Mouse (Mus musculus): Measurements from ENCODE around the gene Sh3rf1. TPM values are rescaled to one million over a fixed set of nuclear protein-coding genes. Genes with fewer than 3 reads are reported as not detected.

Gene Sh3rf1
- polyA plus RNA-seq, 1 experiment from 2014 or later = 34.7 TPM

DNA sequence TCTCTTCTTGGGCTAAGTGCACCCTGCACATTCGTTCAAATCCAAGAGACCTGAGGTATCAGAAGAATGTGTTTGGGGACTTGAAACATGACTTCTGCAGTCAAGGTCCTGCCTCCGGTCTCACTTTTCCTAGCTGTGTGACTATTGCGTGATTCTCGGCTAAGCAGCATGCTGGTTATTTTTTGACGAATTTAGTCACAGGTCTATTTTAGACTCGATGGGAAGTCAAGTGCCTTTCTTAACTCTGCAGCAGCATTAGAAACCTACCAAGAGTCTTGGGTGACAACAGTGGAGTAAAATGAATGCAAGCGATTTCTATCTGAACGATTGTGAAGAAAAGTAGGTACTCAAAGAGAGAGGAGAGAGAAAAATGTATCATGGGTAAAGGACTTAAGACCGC lies 149.6 kb downstream of the Sh3rf1 start:
- H3K27me3 ChIP-seq (ENCODE audit: control insufficient read depth, insufficient read depth, low read depth, low read length) = no peaks in the 10 kb centered on the region
- H3K4me2 ChIP-seq (ENCODE audit: low read length) = no peak overlapping the region
- no peak overlapping the region for H3K27ac ChIP-seq (ENCODE audit: low read length)
- WGBS = 89% methylated on average over 9 of the region's 9 CpGs
- no peaks in the 10 kb centered on the region for H3K36me3 ChIP-seq (ENCODE audit: control insufficient read depth, insufficient read depth, low read length)
- peaks cover 6% of the 10 kb centered on the region; the same call in 1 of the 2 replicates for H3K4me1 ChIP-seq (ENCODE audit: control insufficient read depth, insufficient read depth, low read length)
- no peak for ATAC-seq
- no peaks in the 10 kb centered on the region for H3K9me3 ChIP-seq (replicated peaks; ENCODE audit: control insufficient read depth, low read length, poor library complexity, severe bottlenecking)
- no peak overlapping the region for H3K4me3 ChIP-seq (ENCODE audit: low read depth, low read length)
- no peak overlapping the region for H3K9ac ChIP-seq (ENCODE audit: low read depth, low read length)

DNA sequence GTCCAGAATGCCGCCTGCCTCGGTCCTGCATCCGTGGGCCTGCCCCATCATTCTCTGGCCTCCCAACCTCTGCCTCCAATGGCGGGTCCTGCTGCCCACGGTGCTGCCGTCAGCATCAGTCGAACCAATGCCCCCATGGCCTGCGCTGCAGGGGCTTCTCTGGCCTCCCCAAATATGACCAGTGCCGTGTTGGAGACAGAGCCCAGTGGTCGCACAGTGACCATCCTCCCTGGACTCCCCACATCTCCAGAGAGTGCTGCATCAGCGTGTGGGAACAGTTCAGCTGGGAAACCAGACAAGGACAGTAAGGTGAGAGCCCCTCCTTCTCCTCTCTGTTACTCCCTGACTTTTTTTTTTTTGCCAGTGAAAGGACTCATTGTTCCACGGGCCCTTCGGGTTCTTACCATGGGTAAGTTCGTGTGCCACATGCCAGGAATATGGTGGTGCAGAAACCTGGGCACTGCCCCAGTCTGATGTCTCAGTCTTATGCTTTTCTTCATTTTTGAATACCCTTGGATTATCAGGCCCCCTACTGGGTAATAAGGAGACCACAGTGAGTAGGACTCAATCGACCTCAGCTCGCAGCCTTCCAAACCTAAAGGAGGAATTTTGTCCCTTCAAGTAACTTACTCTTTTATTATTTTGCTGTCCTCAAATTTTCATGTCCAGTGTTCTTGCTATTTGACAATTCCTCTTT lies 150.5 kb downstream of the Sh3rf1 start:
- no peak overlapping the region for H3K4me2 ChIP-seq (ENCODE audit: low read length)
- peaks cover 16% of the 10 kb centered on the region for H3K4me1 ChIP-seq (ENCODE audit: control insufficient read depth, insufficient read depth, low read length)
- 83% methylated on average over 16 of the region's 16 CpGs for WGBS
- H3K27me3 ChIP-seq (ENCODE audit: control insufficient read depth, insufficient read depth, low read depth, low read length) = no peaks in the 10 kb centered on the region
- no peak overlapping the region for H3K9ac ChIP-seq (ENCODE audit: low read depth, low read length)
- no peaks in the 10 kb centered on the region for H3K9me3 ChIP-seq (replicated peaks; ENCODE audit: control insufficient read depth, low read length, poor library complexity, severe bottlenecking)
- no peak overlapping the region for H3K27ac ChIP-seq (ENCODE audit: low read length)
- H3K4me3 ChIP-seq (ENCODE audit: low read depth, low read length) = no peak overlapping the region
- H3K36me3 ChIP-seq (ENCODE audit: control insufficient read depth, insufficient read depth, low read length) = no peaks in the 10 kb centered on the region
- ATAC-seq = 0 out of 2 replicates have a peak, but pooled peaks have one; percentile 23

- Histone ChIP-seq H3K9me3 (replicated peaks; ENCODE audit: control insufficient read depth, low read length, poor library complexity, severe bottlenecking) (no peaks in the 10 kb centered on the region), H3K36me3 (ENCODE audit: control insufficient read depth, insufficient read depth, low read length) (no peaks in the 10 kb centered on the region), H3K4me1 (ENCODE audit: control insufficient read depth, insufficient read depth, low read length) (peaks cover 17% of the 10 kb centered on the region), H3K9ac (ENCODE audit: low read depth, low read length) (no peak overlapping the region), H3K4me2 (ENCODE audit: low read length) (no peak overlapping the region), H3K27me3 (ENCODE audit: control insufficient read depth, insufficient read depth, low read depth, low read length) (no peaks in the 10 kb centered on the region), H3K27ac (ENCODE audit: low read length) (no peak overlapping the region), H3K4me3 (ENCODE audit: low read depth, low read length) (no peak overlapping the region)
- WGBS = 96% methylated on average over 7 of the region's 7 CpGs
- no peak for ATAC-seq
These were observed 151.5 kb downstream of the Sh3rf1 start for GRCm38 (mm10) chr8:61375205-61375604.

- WGBS = 44% methylated on average over 11 of the region's 11 CpGs
- no peak overlapping the region for H3K4me3 ChIP-seq (ENCODE audit: low read depth, low read length)
- 0 out of 2 replicates have a peak, but pooled peaks cover 2% of the 10 kb centered on the region for H3K36me3 ChIP-seq (ENCODE audit: control insufficient read depth, insufficient read depth, low read length)
- H3K9ac ChIP-seq (ENCODE audit: low read depth, low read length) = no peak overlapping the region
- H3K27me3 ChIP-seq (ENCODE audit: control insufficient read depth, insufficient read depth, low read depth, low read length) = no peaks in the 10 kb centered on the region
- H3K27ac ChIP-seq (ENCODE audit: low read length) = peak overlapping the region; percentile 47; the same call in 1 of the 2 replicates
- peak; percentile 69 for ATAC-seq
- no peak overlapping the region for H3K4me2 ChIP-seq (ENCODE audit: low read length)
- H3K9me3 ChIP-seq (replicated peaks; ENCODE audit: control insufficient read depth, low read length, poor library complexity, severe bottlenecking) = no peaks in the 10 kb centered on the region
- peaks cover 17% of the 10 kb centered on the region for H3K4me1 ChIP-seq (ENCODE audit: control insufficient read depth, insufficient read depth, low read length)
These were observed 155.4 kb downstream of the Sh3rf1 start for GRCm38 (mm10) chr8:61378847-61379698.

DNA sequence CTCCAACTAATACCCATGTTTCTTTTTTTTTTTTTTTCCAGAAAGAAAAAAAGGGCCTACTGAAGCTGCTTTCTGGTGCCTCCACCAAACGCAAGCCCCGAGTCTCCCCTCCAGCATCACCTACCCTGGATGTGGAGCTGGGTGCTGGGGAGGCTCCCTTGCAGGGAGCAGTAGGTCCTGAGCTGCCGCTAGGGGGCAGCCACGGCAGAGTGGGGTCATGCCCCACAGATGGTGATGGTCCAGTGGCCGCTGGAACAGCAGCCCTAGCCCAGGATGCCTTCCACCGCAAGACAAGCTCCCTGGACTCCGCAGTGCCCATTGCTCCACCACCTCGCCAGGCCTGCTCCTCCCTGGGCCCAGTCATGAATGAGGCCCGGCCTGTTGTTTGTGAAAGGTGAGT lies 160.9 kb downstream of the Sh3rf1 start:
- Histone ChIP-seq H3K9ac (ENCODE audit: low read depth, low read length) (no peak overlapping the region), H3K4me2 (ENCODE audit: low read length) (no peak overlapping the region), H3K9me3 (replicated peaks; ENCODE audit: control insufficient read depth, low read length, poor library complexity, severe bottlenecking) (no peaks in the 10 kb centered on the region), H3K4me1 (ENCODE audit: control insufficient read depth, insufficient read depth, low read length) (peaks cover 24% of the 10 kb centered on the region), H3K4me3 (ENCODE audit: low read depth, low read length) (no peak overlapping the region), H3K27me3 (ENCODE audit: control insufficient read depth, insufficient read depth, low read depth, low read length) (no peaks in the 10 kb centered on the region), H3K36me3 (ENCODE audit: control insufficient read depth, insufficient read depth, low read length) (0 out of 2 replicates have a peak, but pooled peaks cover 8% of the 10 kb centered on the region), H3K27ac (ENCODE audit: low read length) (no peak overlapping the region)
- no peak for ATAC-seq
- 81% methylated on average over 9 of the region's 9 CpGs for WGBS

DNA sequence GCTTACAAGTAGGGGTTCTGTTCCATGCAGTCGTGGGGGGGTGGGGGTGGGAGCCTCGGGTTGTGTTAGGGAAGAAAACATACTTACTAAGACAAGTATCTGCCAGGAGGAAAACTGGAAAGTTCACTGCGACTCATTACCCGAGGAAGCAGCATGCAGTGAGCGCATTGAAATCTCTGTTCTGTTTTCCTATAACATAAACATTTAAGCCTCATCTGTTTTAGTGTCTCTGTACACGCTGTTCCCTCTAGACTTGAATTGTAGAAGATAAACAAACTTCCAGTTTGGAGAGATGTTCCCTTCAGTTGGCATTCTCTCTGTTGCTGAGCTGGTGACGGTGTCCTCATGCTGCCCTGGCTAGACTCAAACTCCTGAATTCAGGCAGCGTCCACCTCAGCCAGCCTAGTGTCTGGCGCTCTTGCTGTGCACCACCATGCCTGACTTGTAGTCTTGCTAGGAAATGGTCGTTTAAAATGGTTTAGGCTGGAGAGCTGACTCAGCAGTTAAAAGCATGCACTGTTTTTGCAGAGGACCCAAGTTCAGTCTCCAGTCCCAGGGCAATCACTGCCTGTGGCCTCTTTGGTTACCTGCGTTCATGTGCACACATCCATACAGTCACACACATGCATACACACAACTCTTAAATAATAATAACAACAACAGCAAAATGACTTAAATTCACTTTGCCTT lies 162.0 kb downstream of the Sh3rf1 start:
- Histone ChIP-seq H3K4me1 (ENCODE audit: control insufficient read depth, insufficient read depth, low read length) (peaks cover 24% of the 10 kb centered on the region), H3K9ac (ENCODE audit: low read depth, low read length) (no peak overlapping the region), H3K4me2 (ENCODE audit: low read length) (no peak overlapping the region), H3K27me3 (ENCODE audit: control insufficient read depth, insufficient read depth, low read depth, low read length) (no peaks in the 10 kb centered on the region), H3K27ac (ENCODE audit: low read length) (no peak overlapping the region; the same call in 1 of the 2 replicates), H3K4me3 (ENCODE audit: low read depth, low read length) (no peak overlapping the region), H3K36me3 (ENCODE audit: control insufficient read depth, insufficient read depth, low read length) (0 out of 2 replicates have a peak, but pooled peaks cover 9% of the 10 kb centered on the region), H3K9me3 (replicated peaks; ENCODE audit: control insufficient read depth, low read length, poor library complexity, severe bottlenecking) (no peaks in the 10 kb centered on the region)
- no peak for ATAC-seq
- WGBS = 80% methylated on average over 11 of the region's 11 CpGs

DNA sequence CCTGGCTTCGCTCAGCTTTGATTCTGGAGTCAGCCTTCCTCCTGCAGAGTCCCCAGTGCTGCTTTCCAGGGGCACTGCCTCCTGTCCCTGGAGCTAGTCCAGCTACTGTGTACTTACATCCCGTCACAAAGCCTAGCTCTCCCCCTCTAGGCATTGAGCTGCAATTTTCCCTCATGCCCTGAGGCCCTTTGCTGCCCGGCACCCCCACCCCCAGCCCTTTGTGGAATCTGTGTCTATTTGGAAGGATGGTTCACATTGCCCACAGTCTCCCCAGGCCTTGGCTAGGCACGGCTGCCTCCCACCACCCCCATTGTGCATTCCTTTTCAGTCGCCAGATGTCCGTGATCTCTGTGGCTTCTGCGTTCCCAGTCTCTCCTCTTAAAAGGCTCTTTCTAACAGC lies 163.0 kb downstream of the Sh3rf1 start:
- peak overlapping the region; percentile 43; the same call in 1 of the 2 replicates for H3K9ac ChIP-seq (ENCODE audit: low read depth, low read length)
- H3K4me2 ChIP-seq (ENCODE audit: low read length) = no peak overlapping the region

GRCm38 (mm10) chr8:61387501-61387963 lies 163.9 kb downstream of the Sh3rf1 start:
- peak; percentile 37 for ATAC-seq
- 9% methylated on average over 6 of the region's 6 CpGs for WGBS
- Histone ChIP-seq H3K36me3 (ENCODE audit: control insufficient read depth, insufficient read depth, low read length) (0 out of 2 replicates have a peak, but pooled peaks cover 6% of the 10 kb centered on the region), H3K4me3 (ENCODE audit: low read depth, low read length) (no peak overlapping the region), H3K27ac (ENCODE audit: low read length) (peak overlapping the region; percentile 77; the same call in 1 of the 2 replicates), H3K27me3 (ENCODE audit: control insufficient read depth, insufficient read depth, low read depth, low read length) (no peaks in the 10 kb centered on the region), H3K9ac (ENCODE audit: low read depth, low read length) (no peak overlapping the region), H3K9me3 (replicated peaks; ENCODE audit: control insufficient read depth, low read length, poor library complexity, severe bottlenecking) (no peaks in the 10 kb centered on the region), H3K4me1 (ENCODE audit: control insufficient read depth, insufficient read depth, low read length) (peaks cover 24% of the 10 kb centered on the region), H3K4me2 (ENCODE audit: low read length) (no peak overlapping the region)

More for the DNA sequence above, 163.0 kb downstream of the Sh3rf1 start:
- no peak overlapping the region for H3K4me3 ChIP-seq (ENCODE audit: low read depth, low read length)
- H3K27ac ChIP-seq (ENCODE audit: low read length) = peak overlapping the region; percentile 77
- H3K4me1 ChIP-seq (ENCODE audit: control insufficient read depth, insufficient read depth, low read length) = peaks cover 24% of the 10 kb centered on the region
- no peaks in the 10 kb centered on the region for H3K9me3 ChIP-seq (replicated peaks; ENCODE audit: control insufficient read depth, low read length, poor library complexity, severe bottlenecking)
- H3K27me3 ChIP-seq (ENCODE audit: control insufficient read depth, insufficient read depth, low read depth, low read length) = no peaks in the 10 kb centered on the region
- WGBS = 7% methylated on average over 7 of the region's 7 CpGs
- ATAC-seq = peak; percentile 85
- H3K36me3 ChIP-seq (ENCODE audit: control insufficient read depth, insufficient read depth, low read length) = 0 out of 2 replicates have a peak, but pooled peaks cover 6% of the 10 kb centered on the region

Data from midbrain, embryonic 16.5 days (tissue).